8 mouse cellular contexts compared by ENCODE assay signal in the genomic region with DNA sequence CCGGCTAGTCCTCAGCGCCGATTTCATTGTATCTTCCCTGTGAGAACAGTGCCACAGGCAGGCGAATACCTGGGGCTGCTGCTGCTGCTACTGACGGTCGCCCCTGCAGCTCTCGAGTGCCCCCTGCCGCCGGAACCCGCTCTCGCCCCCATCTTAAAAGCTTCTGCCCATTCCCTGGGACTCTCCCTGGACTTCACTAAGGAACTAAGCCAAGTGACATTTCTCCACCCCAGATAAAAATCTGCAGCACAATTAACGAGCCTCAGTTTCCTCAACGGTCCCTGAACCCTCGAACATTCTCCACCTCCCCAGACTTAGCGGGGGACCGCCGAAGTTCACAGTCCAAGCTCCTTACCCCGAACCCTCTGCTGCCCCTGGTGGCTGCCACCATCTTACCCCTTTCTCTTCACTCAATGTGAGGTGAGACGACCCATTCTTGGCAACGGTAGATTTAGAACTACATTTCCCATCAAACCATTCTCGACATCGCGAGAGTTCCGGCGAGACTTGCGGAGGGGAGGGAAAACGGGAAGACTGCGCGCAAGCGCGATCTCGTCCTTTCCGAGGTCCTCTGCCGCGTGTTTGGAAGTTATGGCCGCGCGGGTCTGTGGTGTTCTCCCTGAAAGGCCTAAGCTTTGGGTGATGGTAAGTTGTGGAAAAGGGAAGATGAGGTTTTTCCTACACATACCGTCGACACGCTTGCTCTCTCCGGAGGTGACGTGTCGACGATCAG. TPM values are rescaled to one million over a fixed set of nuclear protein-coding genes. Genes with fewer than 3 reads are reported as not detected.
DNase-seq lines count a peak whose midpoint lies in the region; ATAC-seq lines count a peak whose summit lies in the region.

No protein-coding gene starts in this region.

- H3K27me3 ChIP-seq in heart, embryonic 13.5 days (replicated peaks), result peaks cover 20% of the 10 kb centered on the region
- H3K27me3 ChIP-seq in liver, embryonic 12.5 days (replicated peaks), result no peaks in the 10 kb centered on the region
- H3K27me3 ChIP-seq in stomach, embryonic 15.5 days (replicated peaks), result 0 out of 2 replicates have a peak, but pooled peaks cover 9% of the 10 kb centered on the region

- WGBS in heart, embryonic 13.5 days, result 1% methylated on average over 45 of the region's 45 CpGs
- under 1% methylated on average over 45 of the region's 45 CpGs for WGBS in liver, embryonic 12.5 days (ENCODE audit: insufficient replicate concordance)
- WGBS in stomach, embryonic 15.5 days, result under 1% methylated on average over 45 of the region's 45 CpGs

- peak overlapping the region; percentile 65 for H3K27ac ChIP-seq in heart, embryonic 13.5 days (replicated peaks)
- peak overlapping the region; percentile 84 for H3K27ac ChIP-seq in liver, embryonic 12.5 days
- peak overlapping the region; percentile 64 for H3K27ac ChIP-seq in stomach, embryonic 15.5 days

- peak overlapping the region; percentile 98 for H3K9ac ChIP-seq in heart, embryonic 13.5 days
- H3K9ac ChIP-seq in liver, embryonic 12.5 days, result peak overlapping the region; percentile 91
- H3K9ac ChIP-seq in stomach, embryonic 15.5 days, result peak overlapping the region; percentile 65

- ATAC-seq in erythroid progenitor cell, adult 5-6 weeks (replicated peaks; ENCODE audit: low FRiP score, poor library complexity, severe bottlenecking), result peak; percentile 93
- peak; percentile 83 for ATAC-seq in heart, embryonic 13.5 days (ENCODE audit: extremely low read depth, insufficient number of reproducible peaks, low FRiP score, low TSS enrichment)
- ATAC-seq in liver, embryonic 12.5 days, result peak; percentile 84
- ATAC-seq in stomach, embryonic 15.5 days (ENCODE audit: insufficient read depth, low FRiP score, low read depth), result peak; percentile 87

- peaks cover 63% of the 10 kb centered on the region for H3K4me1 ChIP-seq in heart, embryonic 13.5 days
- H3K4me1 ChIP-seq in liver, embryonic 12.5 days, result peaks cover 67% of the 10 kb centered on the region
- H3K4me1 ChIP-seq in stomach, embryonic 15.5 days, result peaks cover 30% of the 10 kb centered on the region

- H3K9me3 ChIP-seq in heart, embryonic 13.5 days, result no peaks in the 10 kb centered on the region
- no peaks in the 10 kb centered on the region for H3K9me3 ChIP-seq in liver, embryonic 12.5 days (replicated peaks)
- H3K9me3 ChIP-seq in stomach, embryonic 15.5 days, result no peaks in the 10 kb centered on the region

- H3K36me3 ChIP-seq in heart, embryonic 13.5 days, result peaks cover 37% of the 10 kb centered on the region
- peaks cover 37% of the 10 kb centered on the region for H3K36me3 ChIP-seq in liver, embryonic 12.5 days
- H3K36me3 ChIP-seq in stomach, embryonic 15.5 days, result peaks cover 31% of the 10 kb centered on the region

- peak; percentile 98 for DNase-seq in CD4-positive helper T cell, adult 2 months (ENCODE audit: low read depth, low spot score)
- DNase-seq in brain, embryonic 18.5 days (ENCODE audit: low read depth, low spot score), result peak; percentile 94
- peak; percentile 98 for DNase-seq in kidney, postnatal 10 days
- DNase-seq in natural killer cell, adult 2 months (ENCODE audit: low spot score in 2 of 2), result peak; percentile 98

- H3K4me3 ChIP-seq in heart, embryonic 13.5 days, result peak overlapping the region; percentile 71
- H3K4me3 ChIP-seq in liver, embryonic 12.5 days, result peak overlapping the region; percentile 88
- H3K4me3 ChIP-seq in stomach, embryonic 15.5 days (replicated peaks), result peak overlapping the region; percentile 70

- H3K4me2 ChIP-seq in heart, embryonic 13.5 days, result peak overlapping the region; percentile 94
- peak overlapping the region; percentile 84 for H3K4me2 ChIP-seq in liver, embryonic 12.5 days
- peak overlapping the region; percentile 77 for H3K4me2 ChIP-seq in stomach, embryonic 15.5 days

RNA-seq across cellular contexts. Expression of a gene that starts 17.2 kb away (rescaled TPM):
- not detected in 2 replicates for total RNA-seq in erythroid progenitor cell, adult 5-6 weeks (2015; ENCODE audit: low replicate concordance)
- not detected in 2 replicates for total RNA-seq in erythroid progenitor cell, adult 5-6 weeks (2017; ENCODE audit: low replicate concordance)
- polyA plus RNA-seq in heart, embryonic 13.5 days (2015; fragmentation: Nextera tagmentation; extraction: Ambion mirVana), result 2.6 TPM in 2 replicates
- 0.83 and 1.2 TPM in 2 replicates for polyA plus RNA-seq in liver, embryonic 12.5 days (2016; fragmentation: Nextera tagmentation; extraction: Ambion mirVana)
- polyA plus RNA-seq in stomach, embryonic 15.5 days (2015; fragmentation: Nextera tagmentation; extraction: Ambion mirVana), result 16.7 and 17.7 TPM in 2 replicates

RNA-seq across cellular contexts. Expression of a gene that starts 17.9 kb away (rescaled TPM):
- total RNA-seq in erythroid progenitor cell, adult 5-6 weeks (2015; ENCODE audit: low replicate concordance), result not detected in 2 replicates
- not detected in 2 replicates for total RNA-seq in erythroid progenitor cell, adult 5-6 weeks (2017; ENCODE audit: low replicate concordance)
- 0.51 and 0.93 TPM in 2 replicates for polyA plus RNA-seq in heart, embryonic 13.5 days (2015; fragmentation: Nextera tagmentation; extraction: Ambion mirVana)
- polyA plus RNA-seq in liver, embryonic 12.5 days (2016; fragmentation: Nextera tagmentation; extraction: Ambion mirVana), result 0.19 and 0.41 TPM in 2 replicates
- polyA plus RNA-seq in stomach, embryonic 15.5 days (2015; fragmentation: Nextera tagmentation; extraction: Ambion mirVana), result 1.2 and 1.3 TPM in 2 replicates

RNA-seq across cellular contexts. Expression of a gene that starts 44.5 kb away (rescaled TPM):
- total RNA-seq in erythroid progenitor cell, adult 5-6 weeks (2015; ENCODE audit: low replicate concordance), result 6.3 and 12.6 TPM in 2 replicates
- 5.9 and 11.5 TPM in 2 replicates for total RNA-seq in erythroid progenitor cell, adult 5-6 weeks (2017; ENCODE audit: low replicate concordance)
- 7.2 and 8.0 TPM in 2 replicates for polyA plus RNA-seq in heart, embryonic 13.5 days (2015; fragmentation: Nextera tagmentation; extraction: Ambion mirVana)
- 8.0 and 8.5 TPM in 2 replicates for polyA plus RNA-seq in liver, embryonic 12.5 days (2016; fragmentation: Nextera tagmentation; extraction: Ambion mirVana)
- polyA plus RNA-seq in stomach, embryonic 15.5 days (2015; fragmentation: Nextera tagmentation; extraction: Ambion mirVana), result 7.4 and 7.5 TPM in 2 replicates

Comparison
In these comparisons a context has a peak if more than half of its experiments do, and no peak if none do; other contexts are left out.
1. Peak in every context shown above with its lines: DNase-seq, ATAC-seq, H3K4me3 ChIP-seq and H3K27ac ChIP-seq.